Mouse (Mus musculus) erythroblast, embryonic 14.5 days (primary cell): ENCODE measurements around the gene Hdgf.

Experiments
- GATA1 ChIP-seq: IDR thresholded peaks from 2 replicates; pipeline ENCODE4 v1.6.1; 2012; ENCODE audit warnings: low read length, inconsistent platforms, mixed read lengths
- TAL1 ChIP-seq: IDR thresholded peaks from 3 replicates; pipeline ENCODE4 v1.6.1; 2012; ENCODE audit warnings: low read length, inconsistent platforms, mixed read lengths

DNA sequence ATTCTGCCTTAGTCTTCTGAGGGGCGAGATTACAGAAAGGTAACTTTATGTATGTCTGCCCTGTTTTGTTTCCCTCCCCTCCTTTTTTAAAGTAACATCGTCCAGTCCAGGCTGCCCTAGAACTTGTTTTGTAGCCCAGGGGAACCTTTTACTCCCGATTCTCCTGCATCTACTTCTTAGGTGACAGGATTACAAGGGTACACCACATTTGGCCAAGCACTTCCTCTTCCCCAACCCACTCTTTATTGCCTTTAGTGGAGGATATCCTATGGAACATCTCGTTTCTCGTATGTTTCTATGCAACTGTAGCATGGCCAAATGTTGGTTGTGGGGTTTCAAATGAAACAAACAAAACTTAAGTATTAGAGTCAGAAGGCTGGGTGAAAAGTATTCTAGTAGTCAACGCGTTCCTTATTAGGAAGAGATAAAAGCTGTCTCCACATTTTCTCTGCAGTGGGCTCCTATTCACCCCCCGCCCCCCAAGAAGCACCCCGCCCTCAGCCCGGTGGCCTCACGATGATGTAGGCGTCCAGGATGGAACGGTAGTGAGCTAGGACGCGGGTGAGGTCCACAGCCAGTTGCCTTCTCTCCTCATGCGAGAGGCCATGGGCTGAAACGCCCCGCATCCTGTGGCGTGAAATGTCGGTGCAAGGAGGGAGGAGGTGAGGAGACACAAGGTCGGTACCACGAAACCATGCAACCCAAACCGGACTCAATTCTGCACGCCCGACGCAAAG, 23.4 kb downstream of the Hdgf start:
- no peak for TF ChIP-seq GATA1
- TF ChIP-seq TAL1 = no peak
